Mouse (Mus musculus): ENCODE results near the gene Gorasp1. TPM values are rescaled to one million over a fixed set of nuclear protein-coding genes. Genes with fewer than 3 reads are reported as not detected.

Gorasp1 gene
- polyA plus RNA-seq, 1 experiment: 8.3 TPM

DNA sequence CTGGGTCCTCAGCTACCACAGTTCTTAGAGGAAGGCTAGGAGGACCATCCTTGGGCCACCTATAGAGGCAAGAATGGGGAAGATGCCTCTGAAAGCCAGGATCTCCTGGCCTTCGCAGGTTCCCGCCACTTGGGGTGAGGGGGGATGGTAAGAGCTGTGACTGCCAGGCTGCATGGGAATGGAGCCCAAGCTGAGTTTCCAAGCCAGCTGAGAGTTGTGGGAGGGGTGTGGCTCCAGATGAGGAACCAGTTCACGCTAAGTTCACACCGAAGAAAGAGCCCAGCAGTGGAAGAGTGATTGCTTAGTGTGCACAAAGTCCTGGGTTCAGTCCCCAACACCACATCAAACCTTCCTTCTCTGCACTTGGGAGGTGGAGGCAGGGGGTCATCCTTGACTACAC lies 24.9 kb upstream of the Gorasp1 start:
- H3K4me1 ChIP-seq (ENCODE audit: control insufficient read depth, insufficient read depth, insufficient read length, low read length): peaks cover 4% of the 10 kb centered on the region; the same call in 1 of the 2 replicates
- no peak overlapping the region for H3K4me3 ChIP-seq (ENCODE audit: insufficient read depth, low read depth, low read length)
- H3K27ac ChIP-seq (replicated peaks; ENCODE audit: low read depth, low read length): no peak overlapping the region

DNA sequence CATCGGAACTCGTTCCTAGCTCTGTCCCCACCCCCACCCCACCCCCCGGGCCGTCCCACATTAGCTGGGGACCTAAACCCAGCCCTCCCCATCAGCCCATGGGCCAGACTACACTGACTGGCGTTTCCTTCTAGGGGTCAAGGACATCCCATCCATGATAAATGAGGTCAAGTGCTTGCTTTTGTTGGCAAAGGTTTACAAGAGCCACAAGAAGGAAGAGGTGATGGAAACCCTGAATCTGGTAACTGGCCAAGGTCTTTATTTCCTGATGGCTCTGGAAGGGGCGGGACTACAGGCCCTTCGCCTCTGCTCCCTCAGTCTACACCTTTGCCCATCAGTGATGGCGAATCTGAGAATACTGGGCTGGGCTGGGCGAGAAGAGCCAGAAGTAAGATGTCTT lies 21.5 kb upstream of the Gorasp1 start:
- Histone ChIP-seq H3K4me1 (ENCODE audit: control insufficient read depth, insufficient read depth, insufficient read length, low read length) (peaks cover 2% of the 10 kb centered on the region; the same call in 1 of the 2 replicates), H3K4me3 (ENCODE audit: insufficient read depth, low read depth, low read length) (no peak overlapping the region), H3K27ac (replicated peaks; ENCODE audit: low read depth, low read length) (no peak overlapping the region)

DNA sequence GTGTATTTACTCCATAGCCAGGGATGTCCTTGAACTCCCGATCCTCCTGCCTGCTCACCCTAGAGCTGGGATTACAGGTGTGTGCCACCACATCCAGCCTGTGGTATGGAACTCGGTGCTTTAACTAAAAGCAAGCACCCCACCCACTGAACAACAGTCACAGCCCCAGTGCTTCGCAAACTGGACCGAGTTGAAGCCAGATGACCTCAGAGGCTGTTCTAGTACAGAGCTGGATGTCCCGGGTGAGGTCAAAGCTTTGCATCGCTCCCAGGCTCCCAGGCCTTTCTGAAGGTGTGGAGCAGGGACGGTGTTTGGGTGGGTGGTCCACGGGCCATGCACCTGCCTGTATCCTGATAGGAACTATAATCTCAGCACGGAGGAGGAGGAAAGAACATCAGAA lies 14.0 kb upstream of the Gorasp1 start:
- no peaks in the 10 kb centered on the region for H3K4me1 ChIP-seq (ENCODE audit: control insufficient read depth, insufficient read depth, insufficient read length, low read length)
- H3K27ac ChIP-seq (replicated peaks; ENCODE audit: low read depth, low read length): no peak overlapping the region
- H3K4me3 ChIP-seq (ENCODE audit: insufficient read depth, low read depth, low read length): no peak overlapping the region

DNA sequence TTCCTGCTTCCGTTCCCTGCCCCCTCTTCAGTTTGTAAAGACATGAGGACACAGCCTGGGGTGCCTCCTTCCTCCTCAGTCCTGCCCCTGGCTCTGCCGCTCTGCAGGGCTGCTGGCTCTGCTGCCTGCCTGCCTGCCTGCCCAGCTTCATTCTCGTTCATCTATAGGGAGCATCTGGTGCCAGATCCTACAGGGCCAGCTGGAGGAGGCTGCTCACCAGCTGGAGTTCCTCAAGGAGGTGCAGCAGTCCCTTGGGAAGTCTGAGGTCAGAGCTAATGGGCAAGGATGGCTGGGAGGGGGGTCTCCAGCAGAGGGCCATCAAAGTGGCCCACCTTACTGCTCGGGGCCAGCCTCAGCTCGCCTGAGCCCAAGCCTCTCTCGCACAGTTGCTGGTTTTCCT lies 13.1 kb upstream of the Gorasp1 start:
- no peak overlapping the region for H3K27ac ChIP-seq (replicated peaks; ENCODE audit: low read depth, low read length)
- H3K4me1 ChIP-seq (ENCODE audit: control insufficient read depth, insufficient read depth, insufficient read length, low read length): no peaks in the 10 kb centered on the region
- no peak overlapping the region for H3K4me3 ChIP-seq (ENCODE audit: insufficient read depth, low read depth, low read length)

DNA sequence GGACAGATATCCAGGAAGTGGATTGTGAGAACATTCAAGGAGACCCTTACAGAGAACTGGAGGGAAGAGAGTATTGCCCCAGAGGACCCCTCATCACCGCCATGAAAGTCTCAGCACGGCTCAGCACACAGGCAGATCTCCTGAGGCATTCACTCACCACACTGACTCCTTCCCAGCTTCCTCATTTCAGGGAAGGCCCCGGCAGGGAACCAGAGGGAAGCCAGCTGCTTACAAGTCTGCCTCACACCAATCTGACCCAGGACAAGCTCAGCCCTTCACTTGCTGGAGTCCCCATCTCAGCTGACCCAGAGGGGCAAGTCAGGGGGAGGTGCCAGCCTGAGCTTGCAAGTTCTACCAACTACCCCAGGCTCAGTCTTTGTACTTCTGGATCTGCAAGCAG lies 11.4 kb upstream of the Gorasp1 start:
- H3K27ac ChIP-seq (replicated peaks; ENCODE audit: low read depth, low read length): no peak overlapping the region
- no peaks in the 10 kb centered on the region for H3K4me1 ChIP-seq (ENCODE audit: control insufficient read depth, insufficient read depth, insufficient read length, low read length)
- H3K4me3 ChIP-seq (ENCODE audit: insufficient read depth, low read depth, low read length): no peak overlapping the region

GRCm38 (mm10) chr9:119945173-119945900 lies 8.0 kb upstream of the Gorasp1 start:
- no peak overlapping the region for H3K27ac ChIP-seq (replicated peaks; ENCODE audit: low read depth, low read length)
- no peaks in the 10 kb centered on the region for H3K4me1 ChIP-seq (ENCODE audit: control insufficient read depth, insufficient read depth, insufficient read length, low read length)
- no peak overlapping the region for H3K4me3 ChIP-seq (ENCODE audit: insufficient read depth, low read depth, low read length)

DNA sequence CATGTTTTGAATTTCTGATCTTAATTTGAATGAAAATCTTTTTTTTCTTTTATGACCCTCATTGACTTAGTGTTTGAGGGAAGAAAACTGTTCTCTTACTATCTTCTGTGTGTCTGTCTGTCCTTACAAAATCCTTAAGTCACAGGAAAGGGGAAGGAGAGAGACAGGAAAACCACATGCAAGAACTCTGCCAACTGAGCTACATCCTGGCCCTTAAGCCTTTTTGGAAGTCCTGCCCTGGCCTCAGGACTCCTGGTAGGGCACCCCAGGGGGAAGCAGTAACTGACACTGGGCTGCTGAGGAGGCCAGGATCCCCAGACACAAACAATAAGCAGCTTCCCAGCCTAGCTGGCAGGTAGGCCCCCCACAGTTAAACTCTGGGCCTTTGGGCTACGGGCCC lies 6.0 kb upstream of the Gorasp1 start:
- H3K4me1 ChIP-seq (ENCODE audit: control insufficient read depth, insufficient read depth, insufficient read length, low read length): no peaks in the 10 kb centered on the region
- no peak overlapping the region for H3K4me3 ChIP-seq (ENCODE audit: insufficient read depth, low read depth, low read length)
- H3K27ac ChIP-seq (replicated peaks; ENCODE audit: low read depth, low read length): no peak overlapping the region

- H3K4me3 ChIP-seq (ENCODE audit: insufficient read depth, low read depth, low read length): no peak overlapping the region
- H3K4me1 ChIP-seq (ENCODE audit: control insufficient read depth, insufficient read depth, insufficient read length, low read length): no peaks in the 10 kb centered on the region
- H3K27ac ChIP-seq (replicated peaks; ENCODE audit: low read depth, low read length): no peak overlapping the region
Measured at GRCm38 (mm10) chr9:119941861-119942260, 4.5 kb upstream of the Gorasp1 start.

- Histone ChIP-seq H3K27ac (replicated peaks; ENCODE audit: low read depth, low read length) (no peak overlapping the region), H3K4me3 (ENCODE audit: insufficient read depth, low read depth, low read length) (no peak overlapping the region), H3K4me1 (ENCODE audit: control insufficient read depth, insufficient read depth, insufficient read length, low read length) (0 out of 2 replicates have a peak, but pooled peaks cover 2% of the 10 kb centered on the region)
Measured at GRCm38 (mm10) chr9:119941407-119941806, 4.0 kb upstream of the Gorasp1 start.

- no peak overlapping the region for H3K27ac ChIP-seq (replicated peaks; ENCODE audit: low read depth, low read length)
- H3K4me3 ChIP-seq (ENCODE audit: insufficient read depth, low read depth, low read length): no peak overlapping the region
- 0 out of 2 replicates have a peak, but pooled peaks cover 2% of the 10 kb centered on the region for H3K4me1 ChIP-seq (ENCODE audit: control insufficient read depth, insufficient read depth, insufficient read length, low read length)
Measured at GRCm38 (mm10) chr9:119939646-119940045, 2.3 kb upstream of the Gorasp1 start.

GRCm38 (mm10) chr9:119938496-119938895 lies 1.1 kb upstream of the Gorasp1 start:
- H3K27ac ChIP-seq (replicated peaks; ENCODE audit: low read depth, low read length): no peak overlapping the region
- 0 out of 2 replicates have a peak, but pooled peaks cover 2% of the 10 kb centered on the region for H3K4me1 ChIP-seq (ENCODE audit: control insufficient read depth, insufficient read depth, insufficient read length, low read length)
- no peak overlapping the region for H3K4me3 ChIP-seq (ENCODE audit: insufficient read depth, low read depth, low read length)

GRCm38 (mm10) chr9:119933675-119934074 lies 3.7 kb downstream of the Gorasp1 start:
- Histone ChIP-seq H3K4me3 (ENCODE audit: insufficient read depth, low read depth, low read length) (no peak overlapping the region), H3K27ac (replicated peaks; ENCODE audit: low read depth, low read length) (no peak overlapping the region), H3K4me1 (ENCODE audit: control insufficient read depth, insufficient read depth, insufficient read length, low read length) (peaks cover 7% of the 10 kb centered on the region; the same call in 1 of the 2 replicates)

GRCm38 (mm10) chr9:119932358-119932757 lies 5.0 kb downstream of the Gorasp1 start:
- Histone ChIP-seq H3K4me3 (ENCODE audit: insufficient read depth, low read depth, low read length) (no peak overlapping the region), H3K27ac (replicated peaks; ENCODE audit: low read depth, low read length) (no peak overlapping the region), H3K4me1 (ENCODE audit: control insufficient read depth, insufficient read depth, insufficient read length, low read length) (peaks cover 7% of the 10 kb centered on the region; the same call in 1 of the 2 replicates)

GRCm38 (mm10) chr9:119926497-119926896 lies 10.9 kb downstream of the Gorasp1 start:
- Histone ChIP-seq H3K27ac (replicated peaks; ENCODE audit: low read depth, low read length) (no peak overlapping the region), H3K4me3 (ENCODE audit: insufficient read depth, low read depth, low read length) (no peak overlapping the region), H3K4me1 (ENCODE audit: control insufficient read depth, insufficient read depth, insufficient read length, low read length) (no peaks in the 10 kb centered on the region)

DNA sequence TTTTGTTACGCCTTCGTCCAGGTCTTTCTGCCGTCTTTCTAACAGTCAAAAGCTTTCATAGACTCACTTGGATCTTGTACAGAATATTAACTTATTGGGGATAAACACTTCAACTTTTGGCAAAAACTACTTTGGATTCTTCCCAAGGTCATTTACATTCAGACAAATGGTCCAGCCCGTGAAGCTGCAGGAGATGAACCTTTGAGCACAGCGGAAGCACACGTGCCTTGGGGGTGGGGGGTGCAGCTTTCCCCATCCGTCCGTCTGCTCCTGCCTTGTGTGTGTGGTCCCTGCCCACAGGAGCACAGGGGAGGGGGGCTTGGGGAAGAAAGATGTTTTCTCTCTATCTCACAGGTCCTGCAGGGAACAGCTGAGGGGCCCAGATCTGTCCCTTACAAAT lies 11.6 kb downstream of the Gorasp1 start:
- no peak overlapping the region for H3K27ac ChIP-seq (replicated peaks; ENCODE audit: low read depth, low read length)
- H3K4me3 ChIP-seq (ENCODE audit: insufficient read depth, low read depth, low read length): no peak overlapping the region
- H3K4me1 ChIP-seq (ENCODE audit: control insufficient read depth, insufficient read depth, insufficient read length, low read length): no peaks in the 10 kb centered on the region

- no peaks in the 10 kb centered on the region for H3K4me1 ChIP-seq (ENCODE audit: control insufficient read depth, insufficient read depth, insufficient read length, low read length)
- H3K4me3 ChIP-seq (ENCODE audit: insufficient read depth, low read depth, low read length): no peak overlapping the region
- no peak overlapping the region for H3K27ac ChIP-seq (replicated peaks; ENCODE audit: low read depth, low read length)
Measured at GRCm38 (mm10) chr9:119925120-119925657, 12.2 kb downstream of the Gorasp1 start.
